Mouse (Mus musculus): ENCODE measurements around the gene Il11. TPM values are rescaled to one million over a fixed set of nuclear protein-coding genes. Genes with fewer than 3 reads are reported as not detected.

Il11 gene
- total RNA-seq, 2 experiments from 2014 or later: 0.15 to 0.27 TPM

DNA sequence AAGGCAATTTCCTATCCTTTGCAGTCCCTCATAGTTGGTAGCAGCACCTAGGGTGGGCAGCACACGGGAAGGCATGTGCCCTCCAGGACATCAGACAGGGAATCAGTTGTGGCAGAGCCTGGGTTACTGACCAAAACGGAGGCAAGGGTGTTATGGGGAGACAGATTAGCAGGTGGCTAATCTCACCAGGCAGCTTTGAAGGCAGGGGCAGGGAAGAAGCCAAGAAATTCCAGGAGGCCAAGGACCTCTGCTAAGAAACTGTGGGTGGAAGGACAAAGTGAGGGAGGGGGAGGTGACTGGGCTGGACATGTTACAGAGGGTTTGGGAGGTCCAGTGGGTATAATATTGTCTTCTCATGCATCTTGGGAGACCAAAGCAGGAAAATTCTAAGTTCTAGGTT, 39.3 kb downstream of the Il11 start:
- no peak for DNase-seq (ENCODE audit: low spot score in 2 of 2)

DNA sequence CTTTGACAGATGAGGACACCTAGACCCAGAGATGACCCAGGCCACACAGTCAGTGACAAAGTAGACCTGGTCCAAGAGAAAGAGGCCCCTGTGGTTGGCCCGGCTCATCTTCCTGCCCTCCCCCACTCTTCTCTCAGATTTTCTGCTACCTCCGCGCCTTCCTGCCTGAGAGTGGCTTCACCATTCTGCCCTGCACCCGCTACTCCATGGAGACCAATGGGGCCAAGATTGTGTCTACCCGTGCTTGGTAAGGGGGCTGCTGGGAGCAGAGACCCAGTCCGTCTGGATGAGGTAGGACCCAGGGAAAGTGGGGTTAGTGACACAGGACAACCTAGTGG, 40.2 kb downstream of the Il11 start:
- DNase-seq (ENCODE audit: low spot score in 2 of 2): no peak

DNA sequence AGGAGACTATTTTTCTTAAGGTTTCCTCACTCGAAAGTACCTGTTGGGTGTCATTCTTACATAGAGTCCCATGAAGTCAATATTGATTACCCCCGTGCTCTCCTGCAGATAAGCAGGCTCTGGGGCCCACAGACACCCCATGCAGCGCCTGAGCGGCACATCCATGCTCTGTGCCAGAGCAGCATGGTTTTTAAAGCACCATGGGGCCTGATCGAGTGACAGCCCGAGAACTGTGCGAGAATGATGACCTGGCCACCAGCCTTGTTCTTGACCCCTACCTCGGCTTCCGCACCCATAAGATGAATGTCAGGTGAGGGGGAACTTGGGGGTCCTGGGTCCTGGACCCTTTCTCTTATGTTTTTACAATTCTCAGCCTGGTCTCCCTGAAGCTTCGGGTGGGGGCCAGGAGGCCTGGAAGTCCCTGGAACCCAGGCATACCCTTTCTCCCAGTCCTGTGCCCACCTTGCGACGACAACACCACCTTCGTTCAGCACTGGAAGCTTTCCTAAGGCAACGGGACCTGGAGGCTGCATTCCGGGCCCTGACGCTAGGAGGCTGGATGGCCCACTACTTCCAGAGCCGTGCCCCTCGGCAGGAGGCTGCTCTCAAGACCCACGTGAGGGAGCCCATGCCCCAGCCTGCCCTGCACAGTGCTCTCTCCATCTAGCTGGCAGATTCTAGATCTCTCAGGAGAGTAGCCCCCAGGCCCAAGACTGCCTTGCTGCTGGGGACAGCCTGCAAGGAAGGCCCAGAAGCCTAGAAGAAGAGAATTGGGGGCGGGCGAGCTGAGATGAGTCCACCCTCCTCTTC, 40.8 kb downstream of the Il11 start:
- no peak for DNase-seq (ENCODE audit: low spot score in 2 of 2)

DNA sequence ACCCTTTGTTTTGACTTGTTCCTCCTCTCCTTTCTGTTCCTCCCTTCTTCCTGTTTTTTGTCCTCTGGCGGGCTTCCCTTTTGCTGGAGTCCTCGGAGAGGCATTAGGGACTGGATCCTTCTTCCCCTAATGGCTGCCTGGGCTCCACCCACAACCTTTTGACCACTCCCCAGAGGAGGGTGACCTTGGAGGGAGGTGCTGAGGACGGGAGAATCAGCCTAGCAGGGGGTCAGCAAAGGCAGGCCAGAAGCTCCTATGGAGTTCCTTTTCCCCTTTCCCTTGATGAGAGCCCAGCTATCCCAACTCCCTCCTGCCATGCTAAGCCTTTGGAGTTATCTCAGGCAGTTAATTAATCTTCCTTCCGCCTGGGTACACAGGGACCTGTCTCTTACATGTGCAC, 41.5 kb downstream of the Il11 start:
- peak in 1 of 2 experiments; percentile 32 for DNase-seq (ENCODE audit: low spot score in 2 of 2)

DNA sequence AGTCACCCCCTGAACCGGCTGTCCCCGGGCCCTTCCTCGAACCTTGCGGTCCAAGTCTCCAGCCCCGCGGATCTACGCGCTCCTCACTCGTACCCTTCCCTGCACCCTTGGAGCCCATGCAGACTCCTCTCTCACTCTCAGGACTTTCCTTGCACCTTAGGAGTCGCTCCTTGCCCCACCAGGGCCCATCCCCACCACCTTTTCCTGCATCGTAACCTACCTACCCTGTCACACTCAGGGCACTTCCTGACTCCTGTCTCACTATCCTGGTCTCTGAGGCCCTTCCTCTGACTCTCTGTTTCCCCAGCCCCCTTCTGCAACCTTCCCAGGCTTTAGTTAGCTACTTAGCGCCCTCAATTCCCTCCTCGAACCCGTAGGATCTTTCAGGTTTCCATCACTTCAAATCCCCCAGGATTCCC, 42.3 kb downstream of the Il11 start:
- no peak for DNase-seq (ENCODE audit: low spot score in 2 of 2)

GRCm38 (mm10) chr7:4739544-4740275, 42.9 kb downstream of the Il11 start, which contains the start of gene Kmt5c:
TSS of gene Kmt5c (plus strand) at chr7:4740115.
- DNase-seq (ENCODE audit: low spot score in 2 of 2): peak; percentile 100

GRCm38 (mm10) chr7:4739041-4739543, 43.6 kb downstream of the Il11 start:
- no peak for DNase-seq (ENCODE audit: low spot score in 2 of 2)

GRCm38 (mm10) chr7:4732968-4733392, 49.7 kb downstream of the Il11 start:
- no peak for DNase-seq (ENCODE audit: low spot score in 2 of 2)

GRCm38 (mm10) chr7:4731090-4731489, 51.6 kb downstream of the Il11 start:
- no peak for DNase-seq (ENCODE audit: low spot score in 2 of 2)

DNA sequence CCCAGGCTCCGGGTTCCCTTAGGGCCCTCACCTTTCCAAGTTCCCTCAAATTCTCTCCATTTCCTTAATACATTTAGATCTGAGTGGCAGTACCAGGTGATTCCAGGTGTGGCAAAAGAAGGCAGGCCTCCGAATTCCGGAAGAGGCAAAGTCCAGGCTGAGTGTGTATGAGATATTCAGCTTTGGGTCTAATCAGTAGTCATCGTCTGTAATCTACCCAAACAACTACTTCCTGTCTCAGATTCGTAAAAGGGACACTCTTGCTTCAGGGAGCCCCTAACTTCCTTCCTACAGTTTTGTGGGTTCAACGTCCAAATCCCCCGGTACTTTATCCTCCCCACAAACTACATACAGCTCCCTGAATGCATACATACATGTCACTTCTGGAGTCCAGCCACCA, 57.5 kb downstream of the Il11 start, which contains the start of gene Tmem150b:
TSS of gene Tmem150b (minus strand) at position 81 of the 400 bp plus-strand sequence.
- DNase-seq (ENCODE audit: low spot score in 2 of 2): no peak

DNA sequence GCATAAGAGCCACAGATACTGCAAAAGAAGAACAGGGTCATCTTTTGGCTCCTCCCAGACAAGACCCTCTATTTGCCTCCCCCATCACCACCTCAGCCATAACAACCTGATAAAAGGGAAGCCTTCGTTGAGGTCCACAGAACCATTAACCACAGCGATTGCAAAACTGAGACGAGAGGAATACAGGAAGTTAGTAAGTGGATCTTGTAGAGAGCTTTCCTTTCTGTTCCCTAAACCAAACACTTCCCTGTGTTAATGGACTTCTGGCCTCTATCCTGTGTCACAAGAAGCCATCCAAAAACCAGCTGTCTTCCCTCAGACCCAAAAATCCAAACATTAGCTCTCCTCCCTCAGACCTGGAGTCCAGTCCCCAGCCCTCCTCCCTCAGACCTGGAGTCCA, 58.3 kb downstream of the Il11 start:
- no peak for DNase-seq (ENCODE audit: low spot score in 2 of 2)

- DNase-seq (ENCODE audit: low spot score in 2 of 2): peak; percentile 38 to 61
These were observed 59.2 kb downstream of the Il11 start for GRCm38 (mm10) chr7:4723508-4723907.

Other genes with a start within 250 kb of the Il11 start
- 100 to 1,000 TPM; 211 to 233 TPM for gene Syt5, start 235.3 kb downstream of the Il11 start, total RNA-seq (2021)
- under 1 TPM; 0.38 to 0.50 TPM for gene Ptprh, start 178.8 kb downstream of the Il11 start, total RNA-seq (2021)
- gene Tmem86b, start 151.4 kb downstream of the Il11 start, total RNA-seq (2021): 10 to 100 TPM; 15.1 to 15.9 TPM
- gene Ppp6r1, start 123.8 kb downstream of the Il11 start, total RNA-seq (2021): 100 to 1,000 TPM; 127 TPM
- 10 to 100 TPM; 82.7 to 92.4 TPM for gene Hspbp1, start 97.8 kb downstream of the Il11 start, total RNA-seq (2021)
- 100 to 1,000 TPM; 368 to 369 TPM for gene Brsk1, start 92.3 kb downstream of the Il11 start, total RNA-seq (2021)
- gene Tmem150b, start 57.6 kb downstream of the Il11 start, total RNA-seq (2021): under 1 TPM; 0.10 to 0.15 TPM
- 10 to 100 TPM; 28.3 to 30.3 TPM for gene Kmt5c, start 42.7 kb downstream of the Il11 start, total RNA-seq (2021)
- 1 to 10 TPM; 9.0 to 9.6 TPM for gene Cox6b2, start 29.8 kb downstream of the Il11 start, total RNA-seq (2021)
- not detected for gene Fam71e2, start 11.6 kb downstream of the Il11 start, total RNA-seq (2021)
- not detected for gene Tmem190, start 78 bp upstream of the Il11 start, total RNA-seq (2021)
- gene Tmem238, start 6.8 kb upstream of the Il11 start, total RNA-seq (2021): 1 to 10 TPM; 2.8 to 2.9 TPM
- gene Rpl28, start 10.0 kb upstream of the Il11 start, total RNA-seq (2021): 100 to 1,000 TPM; 474 to 485 TPM
- 100 to 1,000 TPM; 102 to 121 TPM for gene Ube2s, start 29.7 kb upstream of the Il11 start, total RNA-seq (2021)
- gene Shisa7, start 61.8 kb upstream of the Il11 start, total RNA-seq (2021): 100 to 1,000 TPM; 150 to 162 TPM
- gene Isoc2b, start 87.4 kb upstream of the Il11 start, total RNA-seq (2021): 1 to 10 TPM; 4.4 to 6.3 TPM
- gene Isoc2a, start 94.3 kb upstream of the Il11 start, total RNA-seq (2021): 10 to 100 TPM; 14.9 to 15.9 TPM
- under 1 TPM in 1 of 2 experiments, not detected in 1; 0.25 TPM for gene Gm36210, start 123.7 kb upstream of the Il11 start, total RNA-seq (2021)
- 10 to 100 TPM; 13.9 to 15.1 TPM for gene Zfp628, start 132.4 kb upstream of the Il11 start, total RNA-seq (2021)
- 100 to 1,000 TPM; 114 to 119 TPM for gene Nat14, start 139.2 kb upstream of the Il11 start, total RNA-seq (2021)
- 1 to 10 TPM; 1.8 to 2.6 TPM for gene Ssc5d, start 142.9 kb upstream of the Il11 start, total RNA-seq (2021)
- under 1 TPM; 0.17 to 0.38 TPM for gene Sbk2, start 181.5 kb upstream of the Il11 start, total RNA-seq (2021)
- 1 to 10 TPM in 1 of 2 experiments, under 1 TPM in 1; 0.62 to 1.0 TPM for gene Sbk3, start 188.3 kb upstream of the Il11 start, total RNA-seq (2021)
- gene Zfp579, start 213.3 kb upstream of the Il11 start, total RNA-seq (2021): 10 to 100 TPM; 27.2 to 34.9 TPM
- gene Zfp524, start 231.6 kb upstream of the Il11 start, total RNA-seq (2021): 1 to 10 TPM; 8.4 TPM
- gene Fiz1, start 231.8 kb upstream of the Il11 start, total RNA-seq (2021): 10 to 100 TPM; 20.8 to 24.5 TPM
- not detected for gene Gm44973, start 232.6 kb upstream of the Il11 start, total RNA-seq (2021)
- 10 to 100 TPM; 35.9 TPM for gene Zfp865, start 237.5 kb upstream of the Il11 start, total RNA-seq (2021)
- gene Ccdc106, start 237.7 kb upstream of the Il11 start, total RNA-seq (2021): 10 to 100 TPM; 60.6 to 68.5 TPM

All from layer of hippocampus, adult 18-20 months (tissue).